Mouse (Mus musculus) heart, adult 18-20 months (tissue): ENCODE data around the gene Ube2e1. TPM values are rescaled to one million over a fixed set of nuclear protein-coding genes. Genes with fewer than 3 reads are reported as not detected.
"Not testable (repeated sequence)": the region's sequence is repeated elsewhere in the genome, so short reads cannot be mapped to it uniquely, and the experiment has no call there.

ENCODE experiments used
- DNase-seq, 2 experiments: peaks; one replicate each; pipeline ENCODE4 v3.0.0; 2021 to 2022; ENCODE audit warnings: mixed read lengths in 1 of 2
- total RNA-seq, 2 experiments: library from RNA; stranded (reverse); gene quantifications; 2 replicates each; pipeline ENCODE4 v1.2.3; 2021

Ube2e1 gene
- total RNA-seq, 2 experiments from 2014 or later: 40.8 to 45.5 TPM

DNA sequence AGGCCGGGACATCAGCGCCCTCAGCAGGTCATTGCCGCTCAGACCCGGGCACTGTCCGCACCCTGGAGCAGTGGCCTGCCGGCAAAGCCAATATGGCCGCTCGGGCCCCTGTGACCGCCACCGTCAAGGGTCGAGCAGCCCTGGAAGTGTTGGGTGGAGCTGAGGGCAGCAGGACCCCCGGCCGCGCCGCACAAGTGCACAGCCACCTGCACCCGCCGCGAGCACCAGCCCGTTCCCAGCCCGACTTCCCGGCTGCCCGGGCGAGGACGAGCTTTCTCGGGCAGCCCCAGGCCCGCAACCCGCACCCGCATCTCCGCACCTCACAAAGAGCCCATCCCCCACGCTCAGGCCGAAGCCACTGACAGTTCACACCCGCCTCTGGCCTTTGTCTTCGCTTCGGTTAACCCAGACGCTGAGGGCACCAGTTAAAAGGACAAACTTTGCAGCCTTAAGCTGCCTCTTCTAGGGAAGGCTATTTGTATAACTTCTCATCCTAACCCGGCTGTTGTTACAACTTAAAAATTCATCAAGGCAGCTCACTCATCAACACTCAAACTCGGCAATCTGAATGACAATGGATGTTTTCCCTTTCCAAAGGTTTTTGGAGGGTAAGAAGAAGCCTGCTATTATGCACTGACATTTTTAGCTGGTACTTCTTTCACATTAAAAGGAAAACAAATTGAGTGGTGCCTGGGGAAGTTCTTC is 4.5 kb downstream of the Ube2e1 start:
- peak; percentile 31 to 55 for DNase-seq

DNA sequence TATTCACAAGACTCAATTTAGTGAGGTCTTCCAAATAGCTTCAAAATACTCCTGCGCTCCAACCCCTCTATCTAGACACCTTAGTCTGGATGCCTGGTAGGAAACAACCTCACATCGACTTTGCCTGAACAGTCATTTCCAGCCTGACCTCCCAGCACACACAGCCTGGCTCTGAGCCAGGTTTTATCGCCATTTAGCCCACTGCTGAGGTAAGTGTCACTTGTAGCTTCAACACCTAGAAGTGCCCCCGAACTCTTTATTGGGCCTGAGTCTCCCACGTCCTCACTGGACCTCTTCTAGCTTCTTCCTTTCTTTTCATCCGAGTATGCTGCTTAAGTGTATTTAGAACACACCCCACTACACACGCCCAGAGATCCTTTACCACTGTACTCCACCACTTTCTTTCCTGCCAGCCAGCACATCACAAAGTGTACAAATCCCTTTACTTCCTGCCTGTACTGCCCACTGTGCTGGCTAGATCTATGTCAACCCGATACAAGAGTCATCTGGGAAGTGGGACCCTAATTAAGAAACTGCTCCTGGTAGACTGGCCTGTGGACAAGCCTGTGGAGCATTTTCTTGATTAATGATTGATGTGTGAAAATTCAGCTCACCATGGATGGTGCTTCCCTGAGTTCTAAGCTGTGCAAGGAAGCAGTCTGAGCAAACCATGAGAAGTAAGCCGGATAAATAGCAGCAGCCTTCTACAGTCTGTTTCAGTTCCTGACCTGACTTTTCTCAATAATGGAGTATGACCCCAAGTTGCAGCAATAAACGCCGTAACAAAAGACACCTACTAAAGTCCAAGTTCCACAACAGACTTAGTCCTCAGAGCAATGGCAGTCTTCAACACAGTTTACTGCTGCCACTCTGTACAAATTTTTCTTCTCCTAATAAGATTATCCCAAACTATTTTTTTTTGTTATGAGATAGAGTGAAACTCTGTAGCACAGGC is 13.9 kb downstream of the Ube2e1 start:
- no peak for DNase-seq

DNA sequence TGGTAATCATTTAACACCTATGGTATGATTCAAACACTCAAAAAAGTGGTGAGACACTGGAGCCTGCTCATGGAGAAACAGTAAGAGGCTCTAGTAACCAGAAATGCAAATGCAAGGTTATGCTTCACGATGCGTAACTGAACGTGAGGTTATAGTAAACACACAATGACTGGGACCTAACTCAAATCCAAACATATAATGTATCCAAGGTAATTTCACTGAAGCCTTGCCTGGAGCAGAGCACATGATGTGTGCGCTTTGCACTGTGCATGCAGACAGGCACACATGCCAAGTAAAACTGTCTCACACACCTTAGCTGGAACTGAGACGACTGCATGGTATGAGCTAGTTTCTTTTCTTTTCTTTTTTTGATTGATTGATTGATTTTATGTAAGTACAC is 27.5 kb downstream of the Ube2e1 start:
- no peak for DNase-seq

DNA sequence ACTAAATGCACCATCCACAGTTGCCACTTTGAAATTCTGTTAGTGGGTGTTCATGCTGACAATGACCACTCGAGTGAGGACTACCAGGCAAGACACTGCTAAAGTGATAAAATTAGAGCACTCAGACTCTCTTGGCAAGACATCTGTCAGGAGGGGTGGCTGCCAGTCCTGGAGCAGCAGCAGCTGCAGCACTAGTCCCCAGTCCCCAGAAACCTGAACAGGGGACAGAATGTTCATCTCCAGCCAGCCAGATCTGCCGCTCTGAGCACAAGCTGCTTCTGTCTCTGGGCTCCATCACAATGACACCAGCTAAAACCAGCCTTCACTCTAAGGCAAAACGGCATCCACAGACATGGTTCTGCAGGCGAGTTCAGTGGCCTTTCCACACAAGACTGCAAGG is 28.4 kb downstream of the Ube2e1 start:
- DNase-seq: peak; percentile 65 to 84

DNA sequence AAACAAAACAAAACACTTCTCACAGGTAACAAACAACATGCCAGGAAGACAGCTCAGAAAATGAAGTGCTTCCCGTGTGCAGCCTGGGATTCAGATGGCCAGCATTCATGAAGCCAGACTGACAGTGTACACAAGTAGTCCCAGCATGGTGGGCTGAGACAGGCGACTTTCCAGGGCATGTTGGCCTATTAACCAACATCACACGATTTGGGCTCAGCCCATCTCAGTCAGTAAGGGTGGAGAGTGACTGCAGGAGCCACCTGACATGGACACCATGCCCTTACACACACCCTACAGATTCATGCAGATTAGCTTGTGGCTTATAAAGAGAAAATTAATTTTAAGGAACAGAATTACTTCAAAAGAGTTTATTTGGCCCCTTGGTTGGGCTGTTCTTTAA is 28.9 kb downstream of the Ube2e1 start:
- peak in 1 of 2 experiments; percentile 20 for DNase-seq

DNA sequence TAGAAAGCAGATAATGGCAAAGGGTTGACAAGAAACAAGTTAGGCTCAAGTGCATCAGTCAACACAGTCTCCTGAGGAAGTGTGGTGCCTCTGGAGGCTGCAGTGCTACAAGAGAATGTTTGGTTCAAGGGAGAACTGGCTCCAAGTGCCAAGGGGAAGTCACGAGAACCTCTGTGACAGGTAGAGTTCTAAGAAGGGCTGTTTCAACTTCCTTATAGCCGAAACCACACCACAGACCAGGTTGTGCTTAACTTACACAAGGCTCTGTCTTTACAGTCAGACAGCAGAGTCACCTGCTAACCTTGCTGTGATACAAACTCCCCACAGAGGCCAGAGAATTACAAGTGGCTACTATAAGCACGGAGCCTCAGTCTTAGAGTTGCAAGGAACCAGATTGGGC is 30.1 kb downstream of the Ube2e1 start:
- DNase-seq: no peak

DNA sequence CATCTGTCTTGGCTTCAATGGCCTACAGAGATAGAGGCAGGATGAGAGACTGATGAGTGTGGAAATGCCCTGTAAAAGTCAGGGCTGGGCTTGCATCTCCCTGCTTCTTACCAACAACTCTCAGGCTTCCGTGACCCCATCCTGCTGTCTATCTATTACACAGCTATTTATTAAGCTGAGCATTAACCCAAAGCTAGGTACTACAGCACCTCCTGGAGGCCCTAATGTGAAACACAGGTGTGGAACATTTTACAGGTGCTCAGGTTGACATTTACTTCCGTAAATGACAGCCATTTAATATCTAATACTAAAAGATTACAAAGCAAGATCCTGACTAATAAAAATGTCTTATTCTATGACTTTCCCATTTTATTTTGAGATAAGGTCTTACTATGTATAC is 31.0 kb downstream of the Ube2e1 start:
- no peak for DNase-seq

DNA sequence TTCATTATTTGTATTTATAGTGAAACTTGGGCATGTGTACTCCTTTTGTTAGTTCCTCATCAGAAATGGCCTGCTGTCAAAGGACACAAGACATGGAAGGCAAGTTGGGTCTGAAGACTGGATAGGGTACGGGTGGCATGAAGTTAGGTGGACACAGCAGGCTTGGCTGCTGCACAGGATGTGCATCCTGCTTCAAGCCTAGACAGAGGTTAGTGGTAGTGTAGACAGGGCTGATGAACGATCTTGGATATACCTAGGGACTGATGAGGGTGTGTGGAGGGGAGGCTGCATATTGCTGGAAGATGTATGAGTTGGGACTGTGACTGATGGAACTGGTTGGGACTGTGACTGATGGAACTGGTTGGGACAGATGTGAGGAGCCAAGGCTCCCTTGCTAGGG is 32.8 kb downstream of the Ube2e1 start:
- no peak for DNase-seq

DNA sequence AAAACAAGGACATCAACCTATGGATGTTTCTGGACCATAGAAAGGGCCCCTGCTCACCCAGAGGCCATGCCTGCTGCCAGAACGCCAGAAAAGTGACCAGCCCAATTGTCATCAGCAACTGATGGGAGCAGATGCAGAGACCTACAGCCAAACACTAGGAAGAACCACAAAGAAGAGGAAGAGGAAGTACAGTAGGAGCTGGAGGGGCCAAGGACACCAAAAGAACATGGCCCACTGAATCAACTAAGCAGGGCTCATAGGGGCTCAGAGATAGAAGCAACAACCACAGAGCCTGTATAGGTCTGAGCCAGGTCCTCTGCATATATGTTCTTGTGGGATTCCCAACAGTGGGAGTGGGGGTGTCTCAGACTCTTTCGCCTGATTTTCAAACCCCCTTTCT is 34.2 kb downstream of the Ube2e1 start:
- no peak for DNase-seq

DNA sequence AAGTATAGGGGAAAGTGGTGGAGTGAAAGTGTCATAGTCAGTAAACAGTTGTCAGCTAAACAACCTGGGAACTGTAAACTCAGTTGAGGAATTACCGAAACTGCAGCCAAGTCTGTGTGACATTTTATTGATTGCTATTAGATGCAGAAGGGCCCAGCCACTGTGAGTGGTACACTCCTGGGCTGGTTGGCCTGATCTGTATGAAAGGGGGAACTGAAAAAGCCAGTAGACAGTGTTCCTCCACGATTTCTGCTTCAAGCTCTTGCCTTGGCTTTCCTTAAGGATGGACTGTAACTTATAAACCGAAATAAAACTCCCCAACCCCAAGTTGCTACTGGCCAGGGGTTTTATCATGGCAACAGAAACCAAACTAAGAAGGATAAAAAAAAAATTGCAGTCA is 39.1 kb downstream of the Ube2e1 start:
- DNase-seq: no peak

DNA sequence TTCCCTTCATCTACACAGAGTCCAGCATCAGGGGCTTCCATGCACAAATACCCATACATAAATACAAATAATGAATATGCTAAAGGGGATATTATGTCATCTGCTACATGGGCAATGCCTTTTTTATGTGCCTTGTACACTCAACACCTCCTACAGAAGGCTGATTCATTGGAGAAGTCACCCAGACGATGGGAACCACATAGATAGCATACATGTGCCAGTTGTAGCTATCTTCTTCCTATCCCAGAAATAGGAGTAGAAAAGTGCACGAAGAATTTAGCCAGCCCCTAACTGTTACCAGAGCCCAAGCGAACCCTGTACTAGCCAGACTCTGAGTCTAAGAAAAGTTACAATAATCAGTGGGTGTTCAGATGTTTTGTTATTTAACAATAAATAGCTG is 39.5 kb downstream of the Ube2e1 start:
- no peak for DNase-seq

DNA sequence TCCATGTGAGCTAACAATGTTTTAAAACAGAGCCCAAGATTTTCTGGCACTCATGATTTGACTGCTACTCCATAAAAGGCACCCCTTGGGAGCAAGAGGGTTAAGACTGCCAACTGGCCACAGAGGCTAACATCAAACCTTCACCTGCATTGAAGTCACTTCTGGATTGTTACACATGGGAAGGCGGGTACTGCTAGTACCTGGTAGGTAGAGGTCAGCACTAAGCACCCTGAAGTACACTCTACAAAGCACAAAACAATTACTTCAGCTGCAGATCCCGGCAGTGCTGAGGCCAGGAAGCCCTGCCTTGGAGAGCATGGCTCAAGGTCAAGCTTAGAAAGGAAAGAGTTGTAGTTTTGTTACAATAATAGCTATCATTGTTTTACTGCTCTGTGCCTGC is 44.3 kb downstream of the Ube2e1 start:
- DNase-seq: no peak

DNA sequence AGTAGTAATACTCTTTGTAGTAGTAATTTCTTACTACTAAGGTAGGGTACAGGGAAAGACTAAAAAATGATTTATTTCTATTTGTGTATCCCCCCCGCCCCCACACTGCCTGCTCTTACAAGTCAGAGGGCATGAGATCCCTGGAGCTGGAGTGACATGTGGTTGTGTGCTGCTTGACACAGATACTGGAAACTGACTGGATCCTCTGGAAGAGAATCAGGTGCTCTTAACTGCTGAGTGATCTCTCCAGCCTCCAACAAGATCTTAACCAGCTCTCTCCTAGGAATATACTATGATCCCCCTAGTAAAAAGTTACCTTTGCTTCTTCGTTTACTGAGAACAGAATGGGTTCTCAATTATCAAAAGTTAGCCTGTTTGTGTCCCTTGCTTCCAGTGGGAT is 45.2 kb downstream of the Ube2e1 start:
- no peak for DNase-seq

DNA sequence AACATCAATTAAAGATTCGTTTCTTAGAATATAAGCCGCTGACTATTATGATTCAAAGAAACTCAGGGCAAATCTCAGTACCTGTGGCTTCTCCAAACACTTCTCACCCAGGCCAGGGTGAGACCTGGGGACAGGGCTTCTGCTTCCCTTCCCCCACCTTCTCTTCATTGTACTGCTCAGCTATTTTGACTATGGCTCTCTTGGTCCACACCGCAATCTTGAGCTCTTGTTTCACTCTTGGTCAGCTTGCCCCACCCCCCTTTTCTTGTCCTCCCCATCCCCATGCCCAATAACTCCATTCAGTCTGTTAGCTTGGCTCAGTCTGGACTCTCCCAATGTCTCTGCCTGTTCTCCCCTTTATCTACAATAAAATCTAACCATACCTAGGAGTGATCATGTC is 46.2 kb downstream of the Ube2e1 start:
- DNase-seq: no peak

DNA sequence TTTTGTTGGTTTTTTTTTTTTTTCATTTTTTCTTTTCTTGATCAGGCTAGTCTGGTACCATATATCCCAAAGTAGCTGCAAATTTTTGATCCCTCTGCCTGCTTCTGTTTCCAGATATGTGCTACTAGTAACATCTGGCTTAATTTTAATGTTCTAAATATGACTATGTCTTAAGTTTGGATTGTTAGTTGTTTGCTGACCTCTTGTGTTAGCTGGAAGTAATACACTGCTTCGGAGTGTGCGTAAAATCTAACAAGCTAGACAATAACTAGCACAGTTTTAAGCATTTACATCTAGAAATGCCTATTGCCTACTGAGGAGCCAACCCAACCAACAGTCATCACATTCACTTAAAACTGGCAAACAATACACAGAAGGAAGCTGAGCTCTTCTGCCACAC is 47.1 kb downstream of the Ube2e1 start:
- peak in 1 of 2 experiments; percentile 58 for DNase-seq

DNA sequence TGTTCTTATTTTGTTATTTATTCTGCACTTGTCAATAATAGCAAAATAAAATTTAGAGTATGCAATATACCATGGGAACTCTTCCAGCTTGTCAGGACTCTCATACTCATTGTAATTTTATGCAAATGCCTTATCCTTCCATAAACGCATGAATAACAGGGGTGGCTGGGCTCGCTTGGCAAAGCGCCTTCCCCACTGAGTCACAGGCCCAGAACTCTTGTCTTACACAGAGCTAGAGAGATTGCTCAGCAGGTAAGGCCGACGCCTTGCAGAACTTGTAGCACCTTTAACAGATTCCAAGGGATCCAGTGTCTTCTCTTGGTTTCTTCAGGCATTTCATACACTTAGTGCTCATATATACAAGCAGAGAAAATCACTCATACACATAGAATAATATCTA is 51.3 kb downstream of the Ube2e1 start:
- no peak for DNase-seq

DNA sequence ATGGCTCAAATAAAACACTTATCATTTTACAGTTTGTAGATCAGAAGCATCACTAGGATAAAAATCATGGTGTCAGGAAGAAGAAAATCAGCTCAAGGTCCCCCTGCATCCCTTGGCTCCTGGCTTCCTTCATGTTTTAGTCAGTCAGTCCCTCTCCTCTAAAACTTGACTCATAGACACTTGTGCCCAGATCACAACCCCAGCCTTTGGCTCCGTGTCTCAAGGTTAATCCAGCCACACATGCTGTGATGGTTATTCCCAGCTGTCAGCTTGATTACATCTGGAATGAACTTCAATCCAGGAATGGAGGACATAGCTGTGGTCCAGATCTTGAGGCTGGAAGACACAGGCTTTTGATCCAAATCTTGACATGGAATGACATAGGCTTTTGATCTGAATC is 57.1 kb downstream of the Ube2e1 start:
- DNase-seq: no peak

DNA sequence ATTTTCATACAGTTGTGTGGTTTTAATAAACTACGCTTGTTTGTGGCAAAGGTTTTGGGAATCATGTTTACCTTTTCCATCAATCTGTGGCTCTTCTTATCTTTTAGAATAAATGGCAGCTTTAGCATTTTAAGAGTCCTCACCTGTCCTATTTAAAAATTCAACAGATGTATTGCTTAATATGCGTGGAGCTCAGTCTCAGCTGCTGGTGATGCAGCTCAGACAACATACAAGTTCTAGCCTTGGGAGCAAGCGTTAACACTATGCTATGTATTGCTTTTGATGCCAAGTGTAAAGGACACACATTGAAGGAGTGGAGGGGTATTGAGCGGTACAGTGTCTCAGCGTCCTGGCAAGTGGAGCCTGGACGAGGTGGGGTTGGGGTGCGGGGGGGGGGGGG is 60.0 kb downstream of the Ube2e1 start:
- no peak for DNase-seq

DNA sequence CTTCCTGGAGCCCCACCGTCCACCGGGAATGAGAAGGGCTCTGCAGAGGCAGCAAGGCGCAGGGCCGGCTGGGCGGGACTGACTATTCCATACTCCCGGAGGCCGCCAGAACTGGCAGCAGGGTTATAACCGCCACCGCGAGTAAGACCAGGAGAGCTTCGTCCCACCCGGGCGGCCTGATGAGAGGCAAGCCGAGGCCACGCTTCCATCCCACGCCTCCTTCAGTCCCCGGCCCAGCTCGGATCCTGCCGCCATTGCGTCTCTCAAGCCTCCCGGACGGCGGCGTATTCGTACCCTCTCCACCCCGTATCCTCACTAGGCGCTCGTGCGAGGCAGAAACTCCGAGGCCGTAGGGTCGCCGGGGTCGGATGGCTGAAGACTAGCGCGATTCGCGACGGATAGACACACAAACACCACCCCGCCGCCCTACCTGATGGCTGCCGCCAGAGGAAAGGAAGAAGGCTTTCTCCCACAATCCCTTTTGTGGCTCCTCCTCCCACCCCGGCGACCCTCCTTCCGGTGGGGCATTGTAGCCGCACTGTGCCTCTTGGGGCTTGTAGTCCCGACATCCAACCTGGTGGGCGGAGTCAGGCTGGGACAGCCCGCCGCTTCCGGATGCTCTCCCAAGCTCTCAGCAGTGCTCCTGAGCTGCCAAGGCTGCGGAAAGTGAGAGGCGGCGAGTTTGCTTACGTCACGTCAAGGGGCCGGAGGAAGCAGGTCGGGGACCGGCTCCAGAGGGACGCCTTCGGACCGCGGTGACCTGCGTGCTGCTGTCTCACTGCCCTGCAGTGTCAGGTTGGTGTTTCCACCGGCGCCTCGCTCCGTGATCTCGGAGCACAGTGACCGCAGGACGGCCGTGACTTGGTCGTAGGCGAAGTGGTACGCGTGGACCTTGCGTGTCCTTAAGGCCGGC is 60.9 kb downstream of the Ube2e1 start, which contains the start of the genes Nkiras1 and Rpl15:
TSS of gene Nkiras1 (plus strand) at position 608 of the 913 bp plus-strand sequence.
TSS of gene Rpl15 (minus strand) at position 863 of the 913 bp plus-strand sequence.
- DNase-seq: peak; percentile 98 to 100

DNA sequence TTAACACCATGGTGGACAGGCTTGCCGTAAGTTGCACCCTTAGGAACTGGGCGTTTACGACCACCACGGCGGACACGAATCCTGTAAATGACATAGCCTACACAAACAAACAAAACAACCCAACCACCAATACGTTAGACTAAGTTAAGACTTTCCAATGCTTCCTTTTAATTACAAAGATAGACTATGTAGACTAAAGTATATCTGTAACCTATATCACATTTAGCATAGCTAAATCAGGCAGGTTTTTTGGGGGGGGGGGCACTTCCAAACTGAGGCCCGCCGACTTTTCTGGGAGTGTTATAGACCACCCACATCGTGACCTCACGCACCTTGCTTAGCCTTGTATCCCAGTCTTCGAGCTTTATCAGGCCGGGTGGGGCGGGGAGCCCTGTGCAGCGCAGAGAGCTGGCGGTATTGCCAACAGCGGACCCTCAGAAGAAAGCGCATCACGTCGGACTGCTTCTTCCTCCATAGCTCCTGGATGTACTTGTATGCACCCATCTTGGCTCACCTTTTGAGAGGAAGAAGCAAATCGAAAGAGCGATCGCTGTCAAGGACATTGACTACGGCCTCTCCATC is 61.6 kb downstream of the Ube2e1 start:
- DNase-seq: not testable (repeated sequence)

DNA sequence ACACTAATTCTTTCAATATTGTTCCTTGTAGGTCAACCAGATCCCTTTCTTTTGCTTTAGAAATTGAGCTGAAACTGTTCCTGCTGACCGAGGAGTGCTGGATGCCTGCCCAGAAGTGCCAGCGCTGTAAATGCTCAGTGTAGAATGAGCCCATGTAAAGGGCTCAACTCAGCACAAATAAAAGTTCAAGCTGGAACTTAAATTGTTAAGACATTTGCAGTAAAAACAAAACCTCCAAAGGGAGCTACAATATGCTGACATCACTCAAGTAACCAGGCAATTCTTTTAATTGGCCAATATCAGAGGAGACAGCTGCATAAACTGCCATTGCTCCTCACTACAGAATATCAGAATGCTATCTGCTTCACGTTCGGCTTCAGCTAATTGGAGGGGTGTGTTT is 68.2 kb downstream of the Ube2e1 start:
- peak; percentile 21 to 53 for DNase-seq

DNA sequence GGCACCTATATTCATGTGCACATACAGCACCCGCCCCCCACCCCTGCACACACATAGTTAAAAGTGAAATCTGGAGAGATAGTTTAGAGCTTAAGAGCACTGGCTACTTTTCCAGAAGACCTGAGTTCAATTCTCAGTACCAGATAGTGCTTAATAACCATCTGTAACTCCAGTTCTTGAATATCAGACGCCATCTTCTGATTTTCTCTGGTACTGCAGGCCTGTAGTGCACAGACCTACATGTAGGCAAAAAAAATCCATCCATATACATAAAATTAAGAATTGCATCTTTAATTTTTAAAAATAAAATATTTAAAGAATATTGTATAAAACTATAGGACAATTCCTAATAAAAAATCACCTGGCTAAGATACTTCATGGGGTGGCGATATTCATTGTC is 70.5 kb downstream of the Ube2e1 start:
- no peak for DNase-seq
